Mouse (Mus musculus) ovary, postnatal 14 days (tissue): Measurements from ENCODE around the gene Clcn7.

ENCODE experiments used
- DNase-seq: peaks from one replicate; pipeline ENCODE4 v3.0.0; 2022; ENCODE audit warnings: low spot score

Gene Clcn7

DNA sequence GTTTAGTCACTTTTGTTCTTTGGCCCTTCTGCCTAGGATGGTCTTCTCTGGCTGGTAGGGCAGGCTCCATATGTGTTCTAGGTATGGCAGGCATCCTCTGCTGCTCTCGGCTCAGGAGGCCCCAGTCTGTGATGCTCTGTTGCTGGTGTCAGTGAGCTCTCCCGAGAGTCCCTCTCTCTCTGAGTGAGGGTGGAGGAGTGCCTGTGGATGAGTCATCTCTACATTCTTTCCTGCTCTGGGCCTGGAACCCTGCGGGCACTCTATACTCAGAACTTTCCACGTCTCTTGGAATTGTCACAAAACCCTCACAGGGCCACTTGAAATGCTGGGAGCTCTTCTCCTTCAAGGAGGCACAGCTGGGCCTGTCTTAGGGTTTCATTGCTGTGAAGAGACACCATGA is 78.5 kb downstream of the Clcn7 start:
- no peak for DNase-seq
